In the genomic region with DNA sequence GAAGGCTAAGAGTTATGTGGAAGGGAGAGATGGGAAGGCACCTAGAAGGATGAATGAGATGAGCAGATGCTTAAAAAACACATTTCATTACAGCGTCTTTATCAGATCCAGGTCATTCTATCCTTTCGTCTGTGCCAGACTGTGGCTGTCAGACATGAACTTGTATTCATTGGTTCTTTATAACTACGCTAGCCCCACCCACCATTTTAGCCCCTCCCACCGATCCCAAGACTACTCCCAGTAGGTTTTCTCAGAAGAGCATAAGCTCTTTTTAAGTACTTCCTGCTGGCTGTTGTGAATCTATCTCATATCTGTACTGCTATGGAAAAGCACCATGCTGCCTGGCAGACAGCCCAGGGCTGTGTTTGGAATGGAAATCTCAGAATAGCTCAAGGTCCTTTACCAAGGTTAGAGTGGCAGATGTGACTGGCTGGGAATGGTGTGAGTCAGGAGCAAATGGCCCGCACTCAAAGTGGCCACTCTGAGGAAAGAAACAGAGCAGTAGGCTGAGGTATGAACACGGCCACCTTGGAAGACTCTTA, we compare ENCODE assay signal across 8 mouse cellular contexts.
DNase-seq lines count a peak whose midpoint lies in the region; ATAC-seq and TF ChIP-seq lines count a peak whose summit lies in the region.

No protein-coding gene starts in this region.

- ATAC-seq in midbrain, embryonic 16.5 days = no peak
- ATAC-seq in hindbrain, embryonic 14.5 days (ENCODE audit: low FRiP score) = no peak

- no peak for TF ChIP-seq POLR2A in kidney, adult 2 months (IDR thresholded peaks at IDR 0.05; ENCODE audit: low read depth, low read length)

- H3K9ac ChIP-seq in midbrain, embryonic 16.5 days (ENCODE audit: low read depth, low read length) = no peak overlapping the region
- no peak overlapping the region for H3K9ac ChIP-seq in hindbrain, embryonic 14.5 days

- no peaks in the 10 kb centered on the region for H3K9me3 ChIP-seq in midbrain, embryonic 16.5 days (replicated peaks; ENCODE audit: control insufficient read depth, low read length, poor library complexity, severe bottlenecking)
- H3K9me3 ChIP-seq in hindbrain, embryonic 14.5 days (ENCODE audit: control insufficient read depth, low read length) = no peaks in the 10 kb centered on the region

- H3K4me3 ChIP-seq in kidney, adult 2 months (ENCODE audit: insufficient read depth, low read depth, low read length) = no peak overlapping the region
- no peak overlapping the region for H3K4me3 ChIP-seq in midbrain, embryonic 16.5 days (ENCODE audit: low read depth, low read length)
- no peak overlapping the region for H3K4me3 ChIP-seq in hindbrain, embryonic 14.5 days (replicated peaks; ENCODE audit: low read length)

- no peak for TF ChIP-seq CTCF in kidney, adult 2 months (conservative IDR thresholded peaks at IDR 0.05; ENCODE audit: insufficient read depth, insufficient read length, low read depth, low read length)

- WGBS in kidney, adult 2 months = 71% methylated on average over 6 of the region's 6 CpGs
- WGBS in midbrain, embryonic 16.5 days = 87% methylated on average over 6 of the region's 6 CpGs
- 87% methylated on average over 6 of the region's 6 CpGs for WGBS in hindbrain, embryonic 14.5 days

- intact Hi-C loops in heart, postnatal 36 days (cut with DNase I) = no loop called here

- DNase-seq in kidney, adult 2 months = peak; percentile 35
- no peak for DNase-seq in kidney, adult 18-20 months
- DNase-seq in brain, adult 2 months (ENCODE audit: low read depth, low spot score) = peak; percentile 81
- DNase-seq in heart, postnatal 36 days = peak; percentile 41 to 44
- DNase-seq in lung, postnatal 10 days = peak; percentile 19
- DNase-seq in hindbrain, embryonic 14.5 days (ENCODE audit: low spot score) = no peak
- no peak for DNase-seq in B cell, adult 2 months

- no peaks in the 10 kb centered on the region for H3K36me3 ChIP-seq in kidney, adult 2 months (ENCODE audit: control insufficient read depth, insufficient read depth, low read length)
- no peaks in the 10 kb centered on the region for H3K36me3 ChIP-seq in midbrain, embryonic 16.5 days (ENCODE audit: control insufficient read depth, insufficient read depth, low read length)
- no peaks in the 10 kb centered on the region for H3K36me3 ChIP-seq in hindbrain, embryonic 14.5 days (replicated peaks; ENCODE audit: control insufficient read depth, insufficient read depth)

- H3K4me1 ChIP-seq in kidney, adult 2 months (ENCODE audit: control insufficient read depth, insufficient read depth, low read length) = no peaks in the 10 kb centered on the region
- no peaks in the 10 kb centered on the region for H3K4me1 ChIP-seq in midbrain, embryonic 16.5 days (ENCODE audit: control insufficient read depth, insufficient read depth, low read length)
- no peaks in the 10 kb centered on the region for H3K4me1 ChIP-seq in hindbrain, embryonic 14.5 days (replicated peaks; ENCODE audit: control insufficient read depth, insufficient read depth, low read length)

- H3K4me2 ChIP-seq in midbrain, embryonic 16.5 days (ENCODE audit: low read length) = no peak overlapping the region
- H3K4me2 ChIP-seq in hindbrain, embryonic 14.5 days (replicated peaks) = no peak overlapping the region

- H3K27me3 ChIP-seq in kidney, adult 2 months (replicated peaks; ENCODE audit: control insufficient read depth, insufficient read depth, low read length) = no peaks in the 10 kb centered on the region
- H3K27me3 ChIP-seq in midbrain, embryonic 16.5 days (ENCODE audit: control insufficient read depth, insufficient read depth, low read depth, low read length) = no peaks in the 10 kb centered on the region
- H3K27me3 ChIP-seq in hindbrain, embryonic 14.5 days (ENCODE audit: control insufficient read depth, insufficient read depth, low read length) = no peaks in the 10 kb centered on the region

- no peak overlapping the region for H3K27ac ChIP-seq in kidney, adult 2 months (ENCODE audit: insufficient read depth, low read depth, low read length)
- no peak overlapping the region for H3K27ac ChIP-seq in midbrain, embryonic 16.5 days (ENCODE audit: low read length)
- no peak overlapping the region for H3K27ac ChIP-seq in hindbrain, embryonic 14.5 days

Comparison
In these comparisons a context has a peak if more than half of its experiments do, and no peak if none do; other contexts are left out.
1. DNase-seq: peak in kidney, adult 2 months (single experiment), brain, adult 2 months (single experiment), heart, postnatal 36 days (2 of 2) and lung, postnatal 10 days (single experiment); none in kidney, adult 18-20 months (single experiment), hindbrain, embryonic 14.5 days (single experiment) and B cell, adult 2 months (0 of 2).